Mouse (Mus musculus) frontal cortex, postnatal 25 days (tissue): Measurements from ENCODE around the gene Mptx1.
"Not testable (repeated sequence)": the region's sequence is repeated elsewhere in the genome, so short reads cannot be mapped to it uniquely, and the experiment has no call there.

Experiments used
- DNase-seq, 2 experiments: peaks; one replicate each; pipeline ENCODE4 v3.0.0; 2022; ENCODE audit warnings: low spot score in 2 of 2

The Mptx1 gene

GRCm38 (mm10) chr1:174330218-174330617, at the start of gene Mptx1:
Gene Mptx1 (plus strand): TSS chr1:174330518.
- DNase-seq = no peak

GRCm38 (mm10) chr1:174303162-174303561, 27.2 kb upstream of the Mptx1 start:
- DNase-seq = no peak

DNA sequence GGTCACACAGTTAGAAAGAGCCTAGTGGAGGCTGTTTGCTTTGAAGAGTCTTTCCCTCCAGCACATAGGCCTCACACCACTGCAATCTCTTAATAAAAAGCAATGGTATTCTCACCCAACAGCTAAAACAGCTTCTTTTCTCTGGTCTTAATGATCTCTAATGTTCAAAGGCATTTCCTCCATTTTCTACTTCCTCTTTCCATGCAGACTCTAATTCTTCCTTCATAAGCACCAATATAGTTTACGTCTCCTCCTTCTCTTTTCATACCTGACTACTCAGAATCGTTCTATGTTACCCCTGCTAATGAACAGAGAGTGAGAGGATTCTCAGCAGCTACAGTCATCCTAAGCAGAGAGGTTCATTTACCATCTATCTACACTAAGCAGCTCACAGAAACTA, 13.0 kb upstream of the Mptx1 start:
- no peak for DNase-seq

GRCm38 (mm10) chr1:174353636-174354035, 23.3 kb downstream of the Mptx1 start:
- DNase-seq = not testable (repeated sequence)

GRCm38 (mm10) chr1:174354640-174355039, 24.3 kb downstream of the Mptx1 start:
- no peak for DNase-seq

- no peak for DNase-seq
These were observed 34.6 kb downstream of the Mptx1 start, which contains the start of gene Olfr417 for GRCm38 (mm10) chr1:174364882-174365451. Gene Olfr417 (plus strand): TSS chr1:174365122.

DNA sequence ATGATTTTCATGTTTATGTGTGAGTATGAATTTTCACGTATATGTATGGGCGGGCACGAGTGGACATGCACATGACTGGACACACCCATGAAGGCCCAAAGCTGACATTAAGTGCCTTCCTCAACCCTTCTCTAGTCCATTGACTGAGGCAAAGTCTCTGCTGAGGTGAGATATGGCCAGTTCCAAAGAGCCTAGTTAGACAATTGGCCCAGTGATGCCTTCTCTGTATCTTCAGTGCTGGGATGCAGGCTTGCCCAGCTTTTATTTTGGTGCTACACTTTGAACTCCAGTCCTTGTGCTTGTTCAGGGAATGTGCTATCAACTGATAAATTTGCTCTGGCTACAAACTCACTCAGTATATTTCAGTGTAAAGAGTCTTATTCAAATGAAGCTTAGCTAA, 43.5 kb downstream of the Mptx1 start:
- DNase-seq = no peak
